Mouse (Mus musculus) layer of hippocampus, postnatal 10 days (tissue): ENCODE results near the gene Phkg2. TPM values are rescaled to one million over a fixed set of nuclear protein-coding genes. Genes with fewer than 3 reads are reported as not detected.
"Not testable (repeated sequence)": the region's sequence is repeated elsewhere in the genome, so short reads cannot be mapped to it uniquely, and the experiment has no call there.

Source experiments
- DNase-seq, 2 experiments: peaks; one replicate each; pipeline ENCODE4 v3.0.0; 2021; ENCODE audit warnings: low spot score in 2 of 2
- total RNA-seq, 2 experiments: library from RNA; stranded (reverse); gene quantifications; 2 replicates each; pipeline ENCODE4 v1.2.3; 2021

The Phkg2 gene
- total RNA-seq, 2 experiments from 2014 or later: 69.4 to 76.3 TPM

DNA sequence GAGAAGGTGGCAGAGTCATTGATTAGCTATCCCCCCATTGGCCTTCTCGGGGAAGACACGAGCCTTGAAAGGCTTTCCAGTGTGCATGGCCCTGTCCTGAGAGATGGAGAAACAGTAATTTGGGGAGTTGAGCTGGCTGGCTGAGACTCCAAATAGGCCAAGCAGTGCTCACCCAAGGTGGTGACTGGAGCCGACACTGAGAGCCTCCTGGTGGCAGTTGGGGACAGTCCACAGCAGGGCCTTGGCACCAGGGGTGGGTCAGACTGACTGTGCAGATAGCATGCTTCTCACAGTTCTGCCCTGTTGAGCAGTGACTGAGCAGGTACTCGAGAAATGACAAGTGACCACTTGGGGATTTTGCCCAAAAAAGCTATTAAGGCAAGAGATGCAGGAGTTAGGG is 28.6 kb downstream of the Phkg2 start:
- no peak for DNase-seq

- no peak for DNase-seq
These were observed 29.8 kb downstream of the Phkg2 start for GRCm38 (mm10) chr7:127602903-127603302.

GRCm38 (mm10) chr7:127604256-127604655 is 31.1 kb downstream of the Phkg2 start:
- no peak for DNase-seq

DNA sequence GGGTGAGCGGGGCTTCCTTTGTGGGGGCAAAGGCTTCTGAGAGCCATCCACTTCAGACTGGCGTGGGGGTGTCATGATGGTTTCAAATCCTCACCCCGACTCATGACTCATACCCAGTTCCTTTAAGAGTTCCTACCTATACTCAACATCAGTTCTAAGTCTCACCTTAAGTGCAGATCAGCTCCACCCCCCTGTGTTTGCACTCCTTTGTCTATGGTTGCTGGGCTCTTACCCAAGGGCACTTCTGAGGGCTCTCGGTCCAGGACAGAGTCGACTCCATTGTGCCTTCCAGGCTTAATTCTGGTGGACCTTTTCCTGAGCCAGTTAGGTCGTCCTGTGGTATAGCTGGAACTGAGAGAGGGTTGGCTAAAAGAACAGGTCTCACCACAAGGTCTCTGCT is 34.0 kb downstream of the Phkg2 start:
- DNase-seq: no peak

DNA sequence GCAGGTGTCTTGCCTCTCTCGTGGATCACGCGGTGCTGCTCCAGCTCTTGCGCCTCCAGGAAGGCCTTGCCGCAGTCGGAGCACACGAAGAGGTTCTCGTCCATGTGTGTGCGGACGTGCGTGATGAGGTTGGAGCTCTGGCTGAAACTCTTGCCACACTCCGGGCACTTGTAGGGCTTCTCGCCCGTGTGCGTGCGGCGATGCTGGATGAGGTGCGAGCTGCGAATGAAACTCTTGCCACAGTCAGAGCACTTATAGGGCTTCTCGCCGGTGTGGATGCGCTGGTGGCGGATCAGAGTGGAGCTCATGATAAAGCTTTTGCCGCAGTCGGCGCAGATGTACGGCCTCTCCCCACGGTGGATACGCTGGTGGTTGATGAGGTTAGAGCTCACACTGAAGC is 37.9 kb downstream of the Phkg2 start:
- DNase-seq: no peak

GRCm38 (mm10) chr7:127611561-127611960 is 38.4 kb downstream of the Phkg2 start:
- DNase-seq: no peak

- DNase-seq: no peak
These were observed 40.4 kb downstream of the Phkg2 start for GRCm38 (mm10) chr7:127613501-127613900.

DNA sequence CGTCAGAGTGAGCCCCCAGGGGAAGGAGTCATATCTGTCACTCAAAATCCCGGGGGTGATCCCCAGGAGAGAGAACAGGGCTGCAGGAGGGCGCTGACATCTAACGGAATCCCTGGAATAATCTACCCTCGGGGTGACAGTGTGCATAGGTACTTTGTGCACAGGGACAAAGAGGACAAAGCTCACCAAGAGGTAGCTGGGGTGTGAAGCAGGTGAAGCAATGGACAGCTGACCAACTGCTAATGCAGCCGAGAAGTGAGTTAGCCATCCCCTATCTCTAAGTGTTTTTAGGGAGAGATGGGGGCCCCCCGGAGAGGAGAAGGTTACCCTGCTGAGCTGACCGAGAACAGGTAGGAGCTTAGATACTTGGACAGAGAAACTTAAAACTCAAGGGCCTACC is 41.0 kb downstream of the Phkg2 start:
- no peak for DNase-seq

- peak; percentile 41 to 52 for DNase-seq
These were observed 41.4 kb downstream of the Phkg2 start for GRCm38 (mm10) chr7:127614511-127614890.

GRCm38 (mm10) chr7:127614891-127615843 is 42.0 kb downstream of the Phkg2 start, which contains the start of gene Zfp629:
TSS of gene Zfp629 (minus strand) at chr7:127615797.
- DNase-seq: peak; percentile 85

DNA sequence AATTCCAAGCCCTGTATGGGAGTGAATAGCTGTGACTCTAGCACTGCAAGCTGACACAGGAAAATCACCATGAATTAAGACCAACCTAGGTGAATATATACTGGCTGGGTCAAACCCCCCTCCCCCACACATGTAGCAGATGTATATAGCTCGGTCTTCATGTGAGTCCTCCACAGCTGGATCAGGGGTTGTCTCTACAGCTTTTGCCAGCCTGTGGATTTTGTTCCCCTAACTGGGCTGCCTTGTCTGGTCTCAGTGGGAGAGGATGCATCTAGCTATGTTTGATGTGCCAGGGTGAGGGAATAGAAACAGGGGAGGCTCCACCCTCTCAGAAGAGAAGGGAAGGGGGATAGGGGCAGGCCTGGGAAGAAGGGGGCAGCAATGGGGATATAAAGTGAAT is 43.2 kb downstream of the Phkg2 start:
- no peak for DNase-seq

GRCm38 (mm10) chr7:127616881-127617280 is 43.7 kb downstream of the Phkg2 start:
- DNase-seq: no peak

DNA sequence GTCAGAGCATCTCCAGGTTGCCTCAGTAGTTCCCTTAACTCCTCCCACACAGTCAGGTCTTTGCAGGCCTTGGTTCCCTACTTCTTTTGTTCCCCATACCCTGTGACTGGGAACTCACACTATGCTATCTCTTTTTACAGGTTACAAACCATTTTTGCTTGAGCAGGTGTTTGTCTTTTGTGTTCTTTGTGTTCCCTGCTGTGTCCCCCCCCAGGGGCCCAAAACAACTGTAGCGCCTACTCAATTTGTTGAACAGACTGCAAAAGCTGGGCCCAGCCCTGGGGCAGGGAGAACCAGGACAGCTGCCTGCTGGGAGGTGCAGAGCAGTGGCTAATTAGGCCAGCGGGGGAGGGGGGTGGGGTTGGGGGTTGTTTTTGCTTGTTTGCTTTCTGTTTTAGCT is 44.8 kb downstream of the Phkg2 start:
- DNase-seq: no peak

- not testable (repeated sequence) for DNase-seq
These were observed 45.3 kb downstream of the Phkg2 start for GRCm38 (mm10) chr7:127618402-127618801.

GRCm38 (mm10) chr7:127626039-127626438 is 52.9 kb downstream of the Phkg2 start:
- no peak for DNase-seq

DNA sequence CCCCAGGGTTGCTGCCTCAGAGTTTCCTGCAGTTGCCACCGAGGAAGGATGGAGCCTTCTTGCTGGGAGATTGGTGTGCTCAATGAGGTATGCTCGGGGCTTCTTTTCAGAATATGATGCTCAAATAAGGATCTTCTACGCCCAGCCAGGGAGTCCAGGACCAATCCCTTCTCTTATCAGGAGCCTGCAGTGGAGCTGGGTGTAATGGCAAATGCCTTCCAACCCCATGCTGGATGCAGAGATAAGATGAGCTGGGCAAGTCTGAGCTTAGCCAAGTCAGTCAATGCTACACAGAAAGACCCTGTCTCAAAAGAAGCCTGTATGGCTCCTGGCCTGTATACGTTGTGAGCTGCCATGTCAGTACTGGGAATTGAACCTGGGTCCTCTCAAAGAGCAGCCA is 53.3 kb downstream of the Phkg2 start:
- DNase-seq: no peak

DNA sequence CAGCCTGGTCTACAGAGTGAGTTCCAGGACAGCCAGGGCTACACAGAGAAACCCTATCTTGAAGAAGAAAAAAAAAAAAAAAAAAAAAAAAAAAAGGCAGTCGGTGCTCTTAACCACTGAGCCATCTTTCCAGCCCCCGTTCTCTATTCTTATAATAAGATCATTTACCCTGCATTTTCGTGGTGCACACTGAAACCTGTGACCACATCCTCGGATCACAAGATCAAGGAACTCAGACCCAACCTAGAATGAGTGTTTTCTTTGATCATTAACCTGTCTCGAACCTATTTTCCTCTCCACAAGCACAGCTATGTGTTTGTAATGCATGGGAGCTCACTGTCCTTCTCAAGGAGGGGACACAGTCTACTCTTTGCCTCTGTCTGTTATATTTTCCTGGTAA is 55.5 kb downstream of the Phkg2 start:
- DNase-seq: no peak

DNA sequence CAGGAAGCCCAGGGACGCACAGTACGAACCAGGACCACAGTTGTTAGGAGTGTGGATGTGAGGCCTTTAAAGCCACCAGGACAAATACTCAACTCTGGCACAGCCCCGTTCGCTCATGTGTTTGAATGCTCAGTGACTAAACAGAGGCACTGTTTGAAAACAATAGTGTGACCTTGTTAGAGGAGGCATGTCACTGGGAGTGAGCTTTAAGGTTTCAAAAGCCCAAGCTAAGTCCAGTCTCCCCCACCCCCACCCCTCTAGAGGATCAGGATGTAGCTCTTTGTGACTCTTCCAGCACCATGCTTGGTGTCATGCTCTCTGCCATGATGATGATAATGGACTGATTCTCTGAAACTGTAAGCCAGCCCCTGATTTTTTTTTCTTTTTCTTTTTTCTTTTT is 58.3 kb downstream of the Phkg2 start:
- DNase-seq: no peak

Other genes with a start within 250 kb of the Phkg2 start
- gene Zfp768, start 227.8 kb upstream of the Phkg2 start, total RNA-seq: 10 to 100 TPM; 11.9 to 13.5 TPM
- gene Zfp747, start 197.3 kb upstream of the Phkg2 start, total RNA-seq: 1 to 10 TPM; 7.3 to 7.5 TPM
- gene 9130019O22Rik, start 186.2 kb upstream of the Phkg2 start, total RNA-seq: 1 to 10 TPM; 3.3 TPM
- gene E430018J23Rik, start 179.7 kb upstream of the Phkg2 start, total RNA-seq: 1 to 10 TPM; 5.4 to 6.4 TPM
- gene Zfp764, start 166.5 kb upstream of the Phkg2 start, total RNA-seq: 1 to 10 TPM; 4.1 to 4.4 TPM
- gene Zfp688, start 151.3 kb upstream of the Phkg2 start, total RNA-seq: 10 to 100 TPM; 10.0 to 11.7 TPM
- gene Zfp689, start 124.2 kb upstream of the Phkg2 start, total RNA-seq: 1 to 10 TPM; 7.5 to 7.7 TPM
- gene Prr14, start 113.7 kb upstream of the Phkg2 start, total RNA-seq: 10 to 100 TPM; 31.6 to 34.8 TPM
- 10 to 100 TPM; 60.0 to 63.1 TPM for gene Fbrs, start 94.1 kb upstream of the Phkg2 start, total RNA-seq
- gene Srcap, start 61.4 kb upstream of the Phkg2 start, total RNA-seq: 100 to 1,000 TPM; 109 to 111 TPM
- 10 to 100 TPM; 11.2 to 19.2 TPM for gene Gm42715, start 53.8 kb upstream of the Phkg2 start, total RNA-seq
- 1 to 10 TPM in 1 of 2 experiments, under 1 TPM in 1; 0.80 to 2.4 TPM for gene Tmem265, start 11.9 kb upstream of the Phkg2 start, total RNA-seq
- gene Ccdc189, start 15.3 kb downstream of the Phkg2 start, total RNA-seq: 10 to 100 TPM; 10.5 to 11.2 TPM
- 10 to 100 TPM; 70.6 to 71.3 TPM for gene Rnf40, start 15.4 kb downstream of the Phkg2 start, total RNA-seq
- gene Zfp629, start 42.5 kb downstream of the Phkg2 start, total RNA-seq: 10 to 100 TPM; 25.1 to 31.8 TPM
- gene Bcl7c, start 135.6 kb downstream of the Phkg2 start, total RNA-seq: 10 to 100 TPM; 38.6 TPM
- gene Ctf1, start 139.4 kb downstream of the Phkg2 start, total RNA-seq: 1 to 10 TPM; 4.3 to 5.3 TPM
- not detected for gene Ctf2, start 158.8 kb downstream of the Phkg2 start, total RNA-seq
- gene Fbxl19, start 171.2 kb downstream of the Phkg2 start, total RNA-seq: 10 to 100 TPM; 86.8 to 92.2 TPM
- 10 to 100 TPM; 18.5 to 19.1 TPM for gene Orai3, start 196.5 kb downstream of the Phkg2 start, total RNA-seq
- 10 to 100 TPM; 35.5 to 40.3 TPM for gene Setd1a, start 203.3 kb downstream of the Phkg2 start, total RNA-seq
- 1 to 10 TPM; 2.9 to 4.6 TPM for gene Gm49388, start 212.3 kb downstream of the Phkg2 start, total RNA-seq
- gene Hsd3b7, start 227.3 kb downstream of the Phkg2 start, total RNA-seq: 1 to 10 TPM; 4.8 to 5.1 TPM